Mouse (Mus musculus) adrenal gland, postnatal 10 days (tissue): ENCODE measurements at regions not wholly inside any gene's neighbourhood (a gene's known extent, or its start where the extent isn't known, plus 50 kb on each side); places are given as distances from the start of the nearest gene placed in this dataset.
A peak's percentile ranks its signal among the peaks of the same experiment; 100 is the strongest.

Experiments
- DNase-seq: peaks from one replicate; pipeline ENCODE4 v3.0.0; 2021; ENCODE audit warnings: mixed read lengths

DNA sequence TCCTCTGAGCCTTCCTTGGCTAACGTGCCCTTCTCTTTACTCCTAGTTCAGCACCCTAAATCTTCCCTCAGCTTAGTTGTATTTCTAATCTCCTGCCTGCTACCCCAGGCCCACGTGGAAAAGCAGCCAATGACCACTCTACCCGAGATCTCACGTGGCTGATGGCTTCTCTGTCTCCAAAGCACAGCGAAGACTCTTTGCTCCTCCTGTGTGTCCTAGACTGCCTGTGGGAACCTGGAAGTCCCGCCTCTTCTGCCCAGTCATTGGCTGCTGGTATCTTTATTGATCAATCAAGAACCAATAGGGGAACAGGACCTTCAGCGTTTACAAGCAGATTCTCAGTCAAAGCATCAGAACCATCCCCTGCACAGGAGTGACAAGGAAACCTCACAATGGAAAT is 54.8 kb downstream of the Gm19935 start:
- DNase-seq = no peak

GRCm38 (mm10) chr8:90761947-90762346 is 55.2 kb downstream of the Gm19935 start:
- no peak for DNase-seq

DNA sequence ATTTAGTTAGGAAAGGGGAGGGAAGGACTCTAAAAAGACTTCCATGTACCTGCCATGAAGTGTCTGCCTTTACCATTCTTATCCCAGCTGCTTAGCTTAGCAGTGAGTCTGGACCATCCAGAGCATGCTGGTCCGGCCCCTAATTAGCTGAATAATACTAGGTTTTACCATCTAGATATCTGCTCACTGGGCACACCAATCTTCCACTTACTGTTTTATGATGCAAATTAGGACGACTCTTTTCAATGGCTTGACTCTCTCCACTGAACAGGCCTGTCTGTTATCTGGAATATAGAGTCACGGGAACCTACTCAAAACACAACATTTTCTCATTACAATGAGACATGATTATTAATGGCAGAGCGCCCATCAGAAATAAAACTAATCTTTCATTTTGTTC is 55.7 kb downstream of the Gm19935 start:
- no peak for DNase-seq

- DNase-seq = no peak
Measured at GRCm38 (mm10) chr8:90759531-90759930, 57.7 kb downstream of the Gm19935 start.

GRCm38 (mm10) chr8:90755020-90755419 is 62.2 kb downstream of the Gm19935 start:
- no peak for DNase-seq

DNA sequence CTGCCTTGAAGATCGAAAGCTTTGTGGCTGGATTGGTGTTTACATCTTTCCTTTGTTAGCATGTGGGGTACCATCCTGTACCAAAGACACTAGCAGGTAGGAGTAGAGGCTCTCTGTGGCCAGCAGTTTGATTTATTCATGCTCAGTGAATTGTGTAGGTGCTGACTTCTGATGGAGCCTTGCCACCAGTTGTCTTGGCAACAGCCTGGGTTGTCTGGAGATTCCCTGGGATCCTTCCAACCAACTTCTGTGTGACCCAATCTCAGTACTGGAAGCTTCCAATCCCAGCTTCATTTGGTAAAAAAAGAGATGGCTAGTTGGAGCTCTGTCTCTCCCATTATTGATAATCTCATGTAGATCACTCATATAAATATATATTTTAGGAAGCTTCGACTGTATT is 73.6 kb downstream of the Gm19935 start:
- DNase-seq = peak; percentile 2

GRCm38 (mm10) chr8:90740963-90741733 is 76.0 kb downstream of the Gm19935 start:
- no peak for DNase-seq

GRCm38 (mm10) chr8:90740302-90740962 is 76.8 kb downstream of the Gm19935 start:
- no peak for DNase-seq

GRCm38 (mm10) chr8:90728011-90728410 is 89.2 kb downstream of the Gm19935 start:
- DNase-seq = no peak

DNA sequence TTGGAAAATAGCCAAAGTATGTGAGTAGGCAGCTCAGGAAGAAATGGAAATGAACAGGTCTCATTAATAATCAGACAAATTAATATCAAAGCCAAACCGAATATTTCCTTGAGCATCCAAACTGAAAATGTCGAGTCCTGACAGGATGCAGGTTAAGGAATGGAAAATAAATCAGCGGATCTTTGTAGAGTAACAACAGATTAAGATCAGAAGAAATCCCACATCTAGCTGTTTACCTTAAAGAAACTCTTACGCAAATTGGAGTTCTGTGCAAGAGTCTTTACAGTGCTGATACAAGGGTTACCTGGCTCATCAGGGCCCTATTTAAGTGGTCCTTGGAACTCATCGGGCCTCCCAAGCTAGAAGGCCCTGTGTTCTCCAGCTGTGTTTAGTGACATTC is 92.0 kb downstream of the Gm19935 start:
- DNase-seq = no peak

GRCm38 (mm10) chr8:90716436-90716835 is 100.8 kb downstream of the Gm19935 start:
- DNase-seq = no peak

DNA sequence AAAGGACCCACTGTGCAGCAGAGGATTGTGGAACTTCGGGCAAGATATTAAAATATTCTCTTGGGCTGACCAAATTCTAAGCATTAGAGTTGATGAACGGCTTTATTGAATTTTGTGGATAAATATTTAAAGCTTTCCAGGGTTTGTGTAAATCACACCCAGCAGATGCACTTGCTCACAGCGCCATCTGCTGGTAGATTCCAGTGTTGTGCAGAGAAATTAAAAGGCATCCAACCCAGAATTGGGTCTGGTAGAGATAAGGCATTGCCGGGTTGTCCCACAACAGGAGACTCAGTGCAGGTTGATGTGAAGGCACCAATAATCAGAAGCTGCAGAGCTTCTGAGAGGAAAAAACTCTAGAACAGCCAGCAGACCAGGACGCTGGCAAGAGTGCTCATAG is 108.7 kb downstream of the Gm19935 start:
- peak; percentile 64 for DNase-seq

DNA sequence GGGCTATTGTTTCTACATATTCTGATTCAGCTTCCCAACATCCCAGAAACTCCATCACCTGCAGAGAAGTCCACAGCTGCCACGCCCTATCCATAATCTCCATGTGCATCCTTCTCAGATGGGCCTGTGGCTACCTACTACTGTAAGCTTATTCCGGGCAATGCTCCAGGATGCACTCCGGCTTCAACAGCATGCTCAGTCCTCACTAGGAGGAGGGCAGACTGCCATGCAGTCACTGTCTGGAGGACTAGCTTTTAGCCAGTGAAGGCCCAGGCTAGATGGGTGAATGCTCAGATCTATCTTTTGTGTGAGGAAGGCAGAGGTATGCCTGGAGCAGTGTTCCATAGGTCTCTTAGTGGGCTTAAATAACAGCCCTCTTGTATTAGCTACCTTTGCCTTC is 124.7 kb downstream of the Gm19935 start:
- no peak for DNase-seq

- no peak for DNase-seq
Measured at GRCm38 (mm10) chr8:90685076-90685475, 132.1 kb downstream of the Gm19935 start.

DNA sequence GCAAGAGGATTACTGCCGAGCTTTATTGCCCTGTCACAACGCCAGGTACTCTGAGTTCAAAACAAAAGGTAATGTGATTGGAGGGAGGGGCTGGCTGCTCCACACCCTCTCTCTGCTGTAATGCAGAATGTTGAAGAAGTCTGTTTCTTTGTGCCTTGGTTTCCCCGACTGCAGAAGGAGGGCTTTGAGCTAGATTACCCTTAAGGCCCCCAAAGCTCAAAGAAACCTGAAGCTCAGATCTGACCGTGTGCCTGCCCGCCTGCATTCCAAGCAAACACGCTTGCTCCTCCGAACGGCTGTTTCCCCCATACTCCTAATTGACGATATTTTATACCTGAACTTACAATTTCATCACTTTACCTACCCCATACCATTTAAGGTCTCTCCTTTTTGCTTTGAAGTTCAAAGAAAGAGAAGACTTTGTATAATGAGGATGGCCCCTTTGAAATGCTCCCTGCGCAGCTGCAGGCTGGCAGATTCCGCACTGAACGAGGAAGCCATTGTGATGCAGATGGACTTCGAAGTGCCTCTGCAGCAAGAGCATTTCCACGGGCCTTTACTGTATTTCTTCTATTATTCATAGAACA is 146.6 kb downstream of the Gm19935 start:
- no peak for DNase-seq

GRCm38 (mm10) chr8:90669396-90669795 is 147.8 kb downstream of the Gm19935 start:
- DNase-seq = no peak

DNA sequence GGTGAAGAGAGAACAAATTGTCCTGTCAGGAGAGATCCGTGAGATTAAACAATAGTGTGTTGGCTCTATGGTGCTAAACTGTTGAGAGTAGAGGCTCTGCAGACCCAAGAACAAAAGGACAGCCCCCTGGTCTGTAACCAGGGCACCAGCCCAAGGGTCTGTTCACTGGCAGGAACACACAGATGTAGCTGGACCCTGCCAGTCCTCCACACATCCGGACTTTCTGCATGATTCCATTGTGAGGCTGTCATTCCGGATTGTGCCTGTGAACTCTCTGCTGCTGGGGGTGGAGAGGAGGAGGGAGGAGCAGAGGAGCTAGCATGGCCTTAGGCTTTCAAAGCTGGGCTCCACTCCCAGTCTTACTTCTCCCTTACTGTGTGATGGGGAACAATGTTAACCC is 158.1 kb downstream of the Gm19935 start:
- no peak for DNase-seq

DNA sequence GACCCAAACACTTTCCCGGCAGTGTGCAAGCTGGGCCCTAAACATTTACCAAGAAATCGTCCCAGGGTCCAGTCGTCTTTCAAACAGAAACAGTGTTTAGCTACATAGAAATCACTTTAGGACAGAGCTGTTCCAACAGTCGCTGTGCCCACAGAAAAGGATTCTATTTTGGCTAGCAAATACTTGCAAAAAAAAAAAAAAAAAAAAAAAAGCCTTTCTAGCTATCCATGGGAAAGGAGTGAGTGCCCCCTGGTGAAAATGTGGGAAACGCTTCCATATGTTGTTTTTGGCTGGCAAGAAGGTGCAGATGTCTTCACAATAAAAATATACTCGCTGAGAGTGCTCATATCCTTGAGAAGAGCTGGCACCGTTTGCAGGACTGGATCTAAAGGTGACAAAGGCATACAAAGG is 159.5 kb downstream of the Gm19935 start:
- peak; percentile 6 for DNase-seq

DNA sequence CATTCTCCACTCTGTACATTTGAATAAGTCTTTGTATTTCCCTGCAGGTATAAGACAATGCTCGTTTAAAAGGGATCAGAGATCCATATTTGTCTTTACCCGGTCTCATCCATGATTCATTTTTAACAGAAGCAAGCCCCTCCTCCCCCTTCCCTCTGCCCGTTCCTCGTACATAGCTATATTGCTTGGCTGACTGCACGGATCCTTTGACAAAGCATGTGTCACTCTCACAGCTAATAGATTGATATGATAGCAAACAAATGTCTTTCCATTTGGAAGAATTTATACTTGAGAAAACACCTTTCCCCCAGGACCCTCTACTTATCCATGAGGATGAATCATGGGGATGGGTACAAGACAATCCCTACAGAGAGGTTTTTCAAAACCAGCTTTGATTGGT is 160.1 kb downstream of the Gm19935 start:
- DNase-seq = no peak

DNA sequence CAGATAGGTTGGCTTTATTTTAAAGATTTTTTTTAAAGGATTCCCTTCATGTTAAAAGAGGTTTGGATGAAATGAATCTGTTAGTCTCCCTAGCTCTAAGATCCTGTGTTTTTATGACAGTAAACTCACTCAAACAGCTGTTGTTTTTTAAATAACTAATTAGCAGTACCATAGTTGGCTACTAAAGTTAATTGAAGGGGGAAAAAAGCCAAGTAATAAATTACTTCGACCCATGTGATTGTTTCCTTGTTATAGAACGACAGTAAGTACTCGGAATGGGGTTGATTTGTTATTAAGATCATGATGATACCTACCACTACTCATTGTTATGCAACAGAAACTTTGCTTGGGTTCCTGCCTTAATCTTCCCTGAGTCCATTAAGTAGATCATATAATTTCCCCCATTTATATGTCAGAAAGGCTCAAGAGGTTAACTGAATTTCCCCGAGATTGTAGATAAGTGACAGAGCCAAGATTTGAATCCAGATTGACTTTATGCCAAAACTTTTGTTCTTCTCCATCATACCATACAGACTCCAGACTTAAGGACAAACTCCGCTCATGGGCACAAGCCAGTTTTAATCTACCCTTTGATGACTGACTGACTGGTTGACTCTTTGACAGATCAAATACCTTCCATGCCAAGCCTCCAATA is 160.6 kb downstream of the Gm19935 start:
- no peak for DNase-seq

- no peak for DNase-seq
Measured at GRCm38 (mm10) chr8:90654786-90655185, 162.4 kb downstream of the Gm19935 start.

DNA sequence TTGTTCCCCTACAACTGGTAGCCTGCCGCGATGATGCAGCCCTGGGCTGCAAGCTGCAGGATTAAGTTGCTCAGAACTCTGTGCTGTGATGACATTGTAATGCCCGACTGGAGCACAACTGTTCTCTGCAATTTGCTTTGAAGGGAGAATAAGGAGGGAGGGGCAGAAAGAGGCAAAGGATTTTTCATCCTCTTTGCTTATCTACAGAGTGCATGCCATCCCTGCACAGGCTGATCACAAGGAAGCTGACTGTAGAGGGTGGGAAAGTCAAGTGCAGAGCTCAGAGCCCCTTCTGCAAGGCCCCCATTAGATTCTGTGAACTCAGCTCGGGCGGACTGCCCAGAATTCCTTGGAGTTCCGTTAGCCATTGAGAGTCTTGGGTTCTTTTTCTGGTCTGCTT is 174.8 kb downstream of the Gm19935 start:
- no peak for DNase-seq

GRCm38 (mm10) chr8:90636770-90637169 is 180.4 kb downstream of the Gm19935 start:
- no peak for DNase-seq
